Mouse (Mus musculus) heart, embryonic 15.5 days (tissue): Measurements from ENCODE around the gene Tmx1. TPM values are rescaled to one million over a fixed set of nuclear protein-coding genes. Genes with fewer than 3 reads are reported as not detected.

Experiments used
- ATAC-seq: fragments of 200-750 bp; cut with Nextera tagmentation; replicated peaks from 2 replicates; pipeline ENCODE4 v1.8.0; 2017; ENCODE audit warnings: low read depth, moderate TSS enrichment; ENCODE audit not compliant: insufficient number of reproducible peaks, insufficient read depth, low FRiP score
- H3K27ac ChIP-seq: fragments of 300-500 bp; sonication (generic); 2 replicates; pipeline ENCODE4 v1.5.1; 2015; ENCODE audit warnings: mild to moderate bottlenecking, inconsistent platforms
- H3K27me3 ChIP-seq: fragments of 300-500 bp; sonication (generic); 2 replicates; pipeline ENCODE4 v1.6.1; 2015; ENCODE audit warnings: inconsistent platforms
- H3K36me3 ChIP-seq: fragments of 300-500 bp; sonication (generic); 2 replicates; pipeline ENCODE4 v1.6.1; 2015; ENCODE audit warnings: mild to moderate bottlenecking, inconsistent platforms
- H3K4me1 ChIP-seq: fragments of 300-500 bp; sonication (generic); replicated peaks from 2 replicates; pipeline ENCODE4 v1.6.1; 2015; ENCODE audit warnings: inconsistent platforms
- H3K4me2 ChIP-seq: fragments of 300-500 bp; sonication (generic); 2 replicates; pipeline ENCODE4 v1.6.1; 2015; ENCODE audit warnings: inconsistent platforms, mild to moderate bottlenecking, moderate library complexity
- H3K4me3 ChIP-seq: fragments of 300-500 bp; sonication (generic); 2 replicates; pipeline ENCODE4 v1.5.1; 2015; ENCODE audit warnings: mild to moderate bottlenecking, inconsistent platforms
- H3K9ac ChIP-seq: fragments of 300-500 bp; sonication (generic); 2 replicates; pipeline ENCODE4 v1.6.1; 2015; ENCODE audit warnings: mild to moderate bottlenecking, inconsistent platforms
- H3K9me3 ChIP-seq: fragments of 300-500 bp; sonication (generic); replicated peaks from 2 replicates; pipeline ENCODE4 v1.6.1; 2016; ENCODE audit warnings: inconsistent platforms
- WGBS: fragments of 180-500 bp; shearing (Covaris S2); methylation state at CpG from one replicate; pipeline ENCODE4 v1.1.7; 2015; ENCODE audit warnings: mixed read lengths; 5-methylcytosine and 5-hydroxymethylcytosine counted together
- polyA plus RNA-seq: library from polyadenylated mRNA; unstranded; fragments of >200 nt; fragmentation: Nextera tagmentation; extraction: Ambion mirVana; gene quantifications from 2 replicates; pipeline ENCODE4 v1.2.1, GENCODE M21; 2015

Gene Tmx1
- 71.4 and 74.4 TPM in 2 replicates for polyA plus RNA-seq

DNA sequence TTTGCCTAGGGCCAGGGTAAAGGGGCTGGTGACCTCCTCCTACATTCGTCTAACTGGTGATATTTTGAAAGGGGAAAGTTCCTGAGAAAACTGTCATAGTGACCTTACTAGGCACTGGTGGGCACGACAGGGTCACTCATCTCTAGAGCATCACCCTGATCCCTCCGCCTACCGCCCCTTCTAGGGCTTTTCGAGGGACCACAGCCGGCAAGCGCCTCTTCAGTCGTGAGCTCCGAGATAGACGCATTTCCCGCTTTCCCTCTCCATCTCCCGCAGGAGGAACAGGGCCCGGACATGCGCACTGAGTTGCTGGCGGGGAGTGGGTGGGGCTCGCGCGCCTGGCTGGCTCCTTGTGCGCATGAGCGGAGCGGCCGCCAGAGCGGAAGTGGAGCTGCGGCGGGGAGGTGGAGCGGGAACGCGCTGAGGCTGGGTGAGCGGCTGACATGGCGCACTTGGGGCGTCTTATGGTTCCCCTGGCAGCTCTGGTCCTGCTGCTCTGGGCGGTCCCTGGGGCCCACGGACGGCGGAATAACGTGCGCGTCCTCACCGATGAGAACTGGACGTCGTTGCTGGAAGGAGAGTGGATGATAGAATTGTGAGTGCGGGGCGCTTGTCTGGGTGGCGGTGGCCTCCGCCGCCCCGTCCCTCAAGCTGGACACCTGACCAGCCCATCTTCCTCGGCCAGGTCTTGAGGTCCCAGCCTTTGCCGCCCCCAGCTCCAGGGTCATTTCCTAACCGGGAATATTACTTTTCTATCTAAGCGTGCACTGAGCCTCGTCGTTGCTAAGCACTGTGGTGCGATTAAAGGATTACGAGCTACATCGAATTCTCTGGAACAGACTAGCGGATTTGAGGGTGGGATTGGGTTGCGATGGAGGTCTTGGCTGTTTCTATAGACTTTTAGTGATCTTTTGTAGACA is at the start of gene Tmx1:
TSS of gene Tmx1 (plus strand) at position 370 of the 920 bp plus-strand sequence.
- Histone ChIP-seq H3K4me3 (peak within 1 kb of the TSS; percentile 92), H3K27ac (peak within 1 kb of the TSS; percentile 79), H3K27me3 (no peaks in the 10 kb centered on the region), H3K4me2 (peak within 1 kb of the TSS; percentile 73), H3K4me1 (peaks cover 19% of the 10 kb centered on the region), H3K9ac (peak within 1 kb of the TSS; percentile 84), H3K9me3 (no peaks in the 10 kb centered on the region), H3K36me3 (peaks cover 2% of the 10 kb centered on the region)
- under 1% methylated on average over 58 of the region's 58 CpGs for WGBS
- ATAC-seq: peak; percentile 97

DNA sequence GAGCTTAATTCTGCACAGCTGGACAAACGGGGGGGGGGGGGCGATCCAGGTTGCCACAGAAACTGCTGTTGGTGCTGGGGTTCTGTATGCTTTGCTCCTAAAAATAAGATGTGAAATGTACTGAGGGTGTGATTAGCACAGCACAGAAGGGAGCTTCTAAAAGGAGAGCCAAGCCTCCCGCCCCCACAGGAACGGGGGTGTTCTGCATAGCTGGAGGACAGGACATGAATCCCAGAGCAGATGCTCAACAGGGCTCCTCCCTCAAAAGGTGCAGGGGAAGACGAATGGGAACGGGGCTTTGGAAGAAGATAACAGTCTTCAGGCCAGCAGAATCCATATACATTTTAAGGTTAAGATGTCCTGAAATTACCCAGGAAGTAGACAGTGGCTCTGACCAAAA is 48.6 kb upstream of the Tmx1 start:
- Histone ChIP-seq H3K4me3 (no peak overlapping the region), H3K36me3 (no peaks in the 10 kb centered on the region), H3K4me2 (no peak overlapping the region), H3K27me3 (no peaks in the 10 kb centered on the region), H3K9ac (no peak overlapping the region), H3K9me3 (no peaks in the 10 kb centered on the region), H3K4me1 (no peaks in the 10 kb centered on the region), H3K27ac (no peak overlapping the region)
- 59% methylated on average over 6 of the region's 6 CpGs for WGBS
- no peak for ATAC-seq

DNA sequence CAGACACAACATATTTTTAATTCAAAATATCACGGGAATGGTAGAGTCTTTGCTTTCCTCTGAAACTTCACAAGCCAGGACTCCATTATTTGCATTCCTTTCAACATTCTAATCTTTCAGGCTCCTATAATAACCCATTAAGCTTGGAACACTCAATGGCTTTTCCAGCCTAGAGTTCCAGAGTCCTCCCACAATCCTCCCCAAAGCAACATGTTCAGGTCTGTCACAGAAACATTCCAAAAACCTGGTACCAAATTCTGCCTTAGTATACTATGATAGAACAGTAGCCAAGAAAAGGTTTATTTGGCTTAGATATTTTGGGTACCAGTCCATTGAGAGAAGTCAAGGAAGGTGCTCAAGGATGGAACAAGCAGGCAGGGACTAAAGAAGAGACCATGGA is 44.5 kb upstream of the Tmx1 start:
- ATAC-seq: no peak

DNA sequence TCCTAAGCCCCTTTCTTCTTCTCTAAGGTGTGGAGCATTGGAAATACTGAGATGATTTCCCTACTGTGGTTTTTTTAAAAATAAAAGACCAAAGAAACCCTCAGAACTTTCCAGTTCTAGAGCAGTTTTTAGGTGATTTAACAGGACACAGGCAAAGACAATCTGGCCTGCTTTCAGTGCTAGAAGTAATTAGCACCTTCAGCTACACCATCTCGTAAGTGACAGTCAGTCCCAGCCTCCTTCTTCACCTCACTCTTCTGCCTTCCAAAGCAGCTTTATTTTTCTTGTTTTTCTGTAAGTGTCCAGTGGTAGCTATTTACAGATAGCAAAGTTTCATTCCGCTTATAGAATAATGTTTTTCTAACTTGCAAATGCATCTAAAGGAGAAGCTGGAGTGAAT is 43.3 kb upstream of the Tmx1 start:
- no peak overlapping the region for H3K27ac ChIP-seq
- 77% methylated on average over 2 of the region's 2 CpGs for WGBS
- no peak for ATAC-seq
- no peak overlapping the region for H3K9ac ChIP-seq
- H3K4me3 ChIP-seq: no peak overlapping the region
- no peak overlapping the region for H3K4me2 ChIP-seq
- H3K27me3 ChIP-seq: no peaks in the 10 kb centered on the region
- no peaks in the 10 kb centered on the region for H3K9me3 ChIP-seq
- no peaks in the 10 kb centered on the region for H3K36me3 ChIP-seq
- H3K4me1 ChIP-seq: no peaks in the 10 kb centered on the region

More for the DNA sequence above, 44.5 kb upstream of the Tmx1 start:
- H3K27me3 ChIP-seq: no peaks in the 10 kb centered on the region
- no peaks in the 10 kb centered on the region for H3K36me3 ChIP-seq
- no peak overlapping the region for H3K4me3 ChIP-seq
- H3K9me3 ChIP-seq: no peaks in the 10 kb centered on the region
- whole genome bisulfite sequencing: 56% methylated on average over 1 of the region's 1 CpGs
- H3K27ac ChIP-seq: no peak overlapping the region
- H3K9ac ChIP-seq: no peak overlapping the region
- H3K4me1 ChIP-seq: no peaks in the 10 kb centered on the region
- H3K4me2 ChIP-seq: no peak overlapping the region

DNA sequence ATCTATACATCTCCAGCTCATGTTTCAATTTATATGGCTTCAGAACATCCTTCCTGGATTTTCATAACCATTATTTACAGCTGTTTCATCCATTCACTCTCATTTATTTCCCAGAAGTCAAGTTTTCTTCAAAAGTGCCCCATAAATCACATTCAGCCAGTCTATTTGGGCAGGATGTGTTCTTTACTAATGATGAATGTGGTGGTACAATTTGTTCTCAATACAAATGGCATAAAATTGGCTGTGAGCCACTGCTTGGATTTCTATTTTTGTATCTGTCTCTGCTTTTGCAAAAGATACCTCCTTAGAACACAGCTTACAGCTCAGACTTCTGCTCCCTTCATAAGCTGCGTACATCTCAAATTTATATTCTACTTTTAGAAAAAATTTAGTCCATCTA is 32.7 kb upstream of the Tmx1 start:
- Histone ChIP-seq H3K4me1 (peaks cover 2% of the 10 kb centered on the region), H3K9me3 (no peaks in the 10 kb centered on the region), H3K9ac (no peak overlapping the region), H3K27me3 (no peaks in the 10 kb centered on the region), H3K27ac (no peak overlapping the region; the same call in 1 of the 2 replicates), H3K36me3 (no peaks in the 10 kb centered on the region), H3K4me3 (no peak overlapping the region), H3K4me2 (no peak overlapping the region)
- WGBS: 65% methylated on average over 1 of the region's 1 CpGs
- ATAC-seq: no peak

DNA sequence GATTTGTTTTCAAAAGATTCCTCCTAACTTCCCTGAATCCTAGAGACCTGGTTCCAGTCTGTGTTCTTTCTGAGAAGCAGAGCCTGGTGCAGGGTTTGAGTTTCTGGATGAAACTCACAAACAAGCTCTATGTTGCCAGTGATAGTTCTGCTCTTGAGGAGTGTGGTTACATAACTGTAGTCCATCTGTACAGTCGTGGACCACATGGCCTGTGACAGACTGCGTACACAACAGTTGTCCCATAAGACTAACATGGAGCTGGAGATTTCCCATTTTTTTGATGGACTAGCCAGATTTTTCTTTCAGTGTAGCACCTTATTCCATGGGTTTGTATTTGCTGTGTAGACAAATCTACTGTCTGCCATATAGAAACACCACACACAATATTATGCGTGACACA is 31.9 kb upstream of the Tmx1 start:
- no peak overlapping the region for H3K4me3 ChIP-seq
- ATAC-seq: no peak
- no peak overlapping the region for H3K27ac ChIP-seq
- no peak overlapping the region for H3K4me2 ChIP-seq
- no peaks in the 10 kb centered on the region for H3K36me3 ChIP-seq
- 86% methylated on average over 3 of the region's 3 CpGs for WGBS
- no peaks in the 10 kb centered on the region for H3K9me3 ChIP-seq
- H3K9ac ChIP-seq: no peak overlapping the region
- H3K4me1 ChIP-seq: peaks cover 2% of the 10 kb centered on the region
- no peaks in the 10 kb centered on the region for H3K27me3 ChIP-seq

DNA sequence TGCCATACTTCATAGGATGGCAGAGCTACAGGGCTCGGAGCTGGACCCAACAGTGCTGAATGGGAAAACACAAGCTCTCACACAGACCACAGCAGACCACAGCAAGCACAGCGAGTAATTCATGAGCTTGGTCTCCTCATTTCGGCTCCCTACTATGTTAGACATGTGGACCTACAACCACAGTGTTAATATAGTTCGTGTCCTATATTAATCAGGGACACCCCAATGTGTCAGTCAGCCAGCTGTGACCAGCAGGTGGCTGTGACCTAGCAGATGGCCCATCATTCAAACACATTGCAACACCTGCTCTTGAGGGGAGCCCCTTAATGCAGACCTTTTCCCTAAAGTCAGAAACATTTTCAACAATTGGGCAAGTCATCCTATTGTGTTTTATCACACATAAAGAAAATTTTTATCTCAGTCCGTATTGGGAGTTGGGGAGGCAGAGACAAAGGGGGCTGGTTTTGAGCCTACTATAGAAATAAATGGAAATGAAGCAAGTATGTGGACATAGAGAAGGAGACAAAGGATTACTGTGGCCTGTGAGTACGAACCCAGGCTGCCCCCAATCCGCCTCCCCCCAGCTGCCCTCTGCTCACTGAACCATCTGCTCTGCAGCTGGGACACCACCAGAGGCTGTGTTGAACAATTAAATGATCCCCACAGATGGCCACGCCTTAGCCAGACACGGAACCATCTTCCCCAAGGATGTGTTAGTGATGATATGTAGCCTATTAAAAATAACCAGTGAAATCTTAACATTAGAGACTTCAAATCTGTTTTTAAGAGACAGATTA is 30.4 kb upstream of the Tmx1 start:
- no peak overlapping the region for H3K27ac ChIP-seq
- H3K9me3 ChIP-seq: no peaks in the 10 kb centered on the region
- H3K9ac ChIP-seq: no peak overlapping the region
- H3K4me2 ChIP-seq: no peak overlapping the region
- no peak overlapping the region for H3K4me3 ChIP-seq
- ATAC-seq: no peak
- H3K36me3 ChIP-seq: no peaks in the 10 kb centered on the region
- no peaks in the 10 kb centered on the region for H3K27me3 ChIP-seq
- peaks cover 2% of the 10 kb centered on the region for H3K4me1 ChIP-seq
- 72% methylated on average over 9 of the region's 9 CpGs for WGBS

DNA sequence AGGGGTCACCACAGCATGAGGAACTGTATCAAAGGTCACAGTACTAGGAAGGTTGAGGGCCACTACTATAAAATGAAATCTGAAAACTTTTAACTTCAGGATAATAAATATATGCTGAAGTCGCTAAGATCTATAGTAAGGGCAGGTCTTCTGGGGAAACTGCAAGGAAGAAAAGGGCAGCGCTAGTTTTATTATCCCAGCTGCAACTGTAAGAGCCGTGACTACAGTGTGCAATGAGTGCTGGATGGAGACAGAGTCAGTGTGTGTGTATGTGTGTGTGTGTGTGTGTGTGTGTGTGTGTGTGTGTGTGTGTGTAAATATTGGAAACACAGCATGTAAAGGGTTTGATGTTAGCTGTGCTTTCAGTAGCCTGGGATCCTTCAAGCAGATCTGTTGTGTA is 25.0 kb upstream of the Tmx1 start:
- H3K4me2 ChIP-seq: no peak overlapping the region
- no peak overlapping the region for H3K9ac ChIP-seq
- peaks cover 2% of the 10 kb centered on the region; the same call in 1 of the 2 replicates for H3K4me1 ChIP-seq
- ATAC-seq: no peak
- H3K27me3 ChIP-seq: no peaks in the 10 kb centered on the region
- H3K27ac ChIP-seq: no peak overlapping the region
- H3K9me3 ChIP-seq: no peaks in the 10 kb centered on the region
- WGBS: 87% methylated on average over 3 of the region's 3 CpGs
- H3K4me3 ChIP-seq: no peak overlapping the region
- no peaks in the 10 kb centered on the region for H3K36me3 ChIP-seq

DNA sequence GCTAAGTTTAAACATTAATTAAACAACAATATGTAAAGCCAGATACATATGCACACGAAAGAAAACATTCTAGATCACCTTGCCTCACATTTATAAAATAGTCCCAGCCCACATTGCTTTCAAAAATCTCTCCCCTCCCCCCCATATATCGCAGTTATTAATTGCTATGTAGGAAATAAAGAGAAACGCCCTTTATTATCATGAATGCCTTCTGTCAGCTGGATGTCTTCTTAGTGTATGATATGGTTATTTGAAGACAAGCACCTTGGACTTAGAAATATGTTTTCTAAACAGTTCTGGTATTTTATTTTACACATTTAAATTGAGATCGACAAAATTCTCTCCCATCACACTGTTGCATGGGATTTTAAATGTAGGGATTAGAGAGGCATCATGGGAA is 23.3 kb upstream of the Tmx1 start:
- Histone ChIP-seq H3K9ac (no peak overlapping the region), H3K36me3 (no peaks in the 10 kb centered on the region), H3K27me3 (no peaks in the 10 kb centered on the region), H3K27ac (no peak overlapping the region), H3K4me3 (no peak overlapping the region), H3K4me1 (no peaks in the 10 kb centered on the region), H3K9me3 (no peaks in the 10 kb centered on the region), H3K4me2 (no peak overlapping the region)
- no peak for ATAC-seq
- 72% methylated on average over 4 of the region's 4 CpGs for WGBS

DNA sequence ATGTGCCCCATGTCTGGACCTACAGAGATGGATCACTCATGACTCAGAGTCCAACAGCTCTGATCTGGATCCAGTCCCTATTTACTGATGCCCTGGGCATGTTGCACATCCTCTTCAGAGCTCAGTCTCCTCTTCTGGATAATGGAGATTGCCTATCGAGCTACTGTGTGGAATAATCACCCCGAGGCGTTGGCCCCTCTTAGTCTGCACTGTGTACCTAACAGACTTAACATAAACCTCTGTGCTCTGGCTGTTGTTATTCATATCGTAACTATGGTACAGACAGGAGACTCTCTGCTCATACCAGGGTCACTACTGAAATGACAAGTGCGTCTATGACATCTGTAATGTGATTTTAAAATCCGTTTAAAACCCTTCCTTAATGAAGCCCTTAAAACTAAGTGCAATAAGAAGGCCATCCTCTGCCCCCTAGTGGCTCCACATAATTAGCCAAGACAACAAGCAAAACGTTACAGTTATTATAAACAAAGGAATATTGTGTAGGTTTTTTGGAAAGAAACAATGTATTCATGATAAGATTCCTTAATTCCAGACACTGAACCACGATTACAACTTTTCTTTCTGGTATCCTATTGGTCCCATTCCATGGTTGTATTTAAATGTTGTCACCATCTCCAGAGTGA is 22.5 kb upstream of the Tmx1 start:
- Histone ChIP-seq H3K9me3 (no peaks in the 10 kb centered on the region), H3K4me3 (no peak overlapping the region), H3K36me3 (no peaks in the 10 kb centered on the region), H3K4me1 (no peaks in the 10 kb centered on the region), H3K27ac (no peak overlapping the region), H3K27me3 (no peaks in the 10 kb centered on the region), H3K4me2 (no peak overlapping the region), H3K9ac (no peak overlapping the region)
- no peak for ATAC-seq
- WGBS: 34% methylated on average over 8 of the region's 8 CpGs

DNA sequence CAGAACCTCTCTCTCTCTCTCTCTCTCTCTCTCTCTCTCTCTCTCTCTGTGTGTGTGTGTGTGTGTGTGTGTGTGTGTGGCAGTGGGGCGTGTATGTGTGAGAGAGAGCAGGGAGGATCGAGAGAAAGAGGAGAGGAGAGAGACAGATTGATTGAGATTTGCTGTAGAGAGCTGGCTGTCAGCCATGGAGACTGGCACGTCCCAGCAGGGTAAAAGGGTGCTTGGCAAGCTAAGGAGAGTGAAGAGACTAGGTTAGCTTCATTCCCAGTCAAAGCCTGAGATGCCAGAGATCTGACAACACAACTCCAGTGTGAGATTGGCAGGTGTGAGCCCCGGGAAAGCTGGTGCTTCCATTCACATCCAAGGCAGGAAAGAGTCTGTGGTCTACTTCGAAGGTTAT is 21.5 kb upstream of the Tmx1 start:
- no peak overlapping the region for H3K27ac ChIP-seq
- H3K36me3 ChIP-seq: no peaks in the 10 kb centered on the region
- no peaks in the 10 kb centered on the region for H3K4me1 ChIP-seq
- H3K4me2 ChIP-seq: no peak overlapping the region
- H3K4me3 ChIP-seq: no peak overlapping the region
- no peaks in the 10 kb centered on the region for H3K27me3 ChIP-seq
- 48% methylated on average over 5 of the region's 5 CpGs for WGBS
- no peak for ATAC-seq
- H3K9me3 ChIP-seq: no peaks in the 10 kb centered on the region
- H3K9ac ChIP-seq: no peak overlapping the region
